In genomic region chr8:88199700-88200601, GRCm38 (mm10) we compare ENCODE assay signal across 8 mouse cellular contexts. TPM values are rescaled to one million over a fixed set of nuclear protein-coding genes. Genes with fewer than 3 reads are reported as not detected.
DNase-seq lines count a peak whose midpoint lies in the region; ATAC-seq and TF ChIP-seq lines count a peak whose summit lies in the region.

No protein-coding gene starts in this region.

- no peak for TF ChIP-seq POLR2A in liver, adult 2 months (IDR thresholded peaks at IDR 0.05; ENCODE audit: extremely low read depth, insufficient read depth, low read length)

- H3K27ac ChIP-seq in embryonic facial prominence, embryonic 10.5 days (replicated peaks), result peak overlapping the region; percentile 98
- H3K27ac ChIP-seq in liver, adult 2 months (replicated peaks; ENCODE audit: insufficient read depth, low read depth, low read length), result peak overlapping the region; percentile 80
- H3K27ac ChIP-seq in midbrain, embryonic 16.5 days (ENCODE audit: low read length), result peak overlapping the region; percentile 96

- peak overlapping the region; percentile 73 for H3K4me2 ChIP-seq in midbrain, embryonic 16.5 days (ENCODE audit: low read length)

- 0 out of 2 replicates have a peak, but pooled peaks have one; percentile 1 for TF ChIP-seq CTCF in liver, adult 2 months (IDR thresholded peaks at IDR 0.05; ENCODE audit: low read depth, low read length)

- H3K27me3 ChIP-seq in embryonic facial prominence, embryonic 10.5 days (replicated peaks; ENCODE audit: low read depth, poor library complexity, severe bottlenecking), result no peaks in the 10 kb centered on the region
- H3K27me3 ChIP-seq in liver, adult 2 months (ENCODE audit: control insufficient read depth, insufficient read depth, low read length), result no peaks in the 10 kb centered on the region
- no peaks in the 10 kb centered on the region for H3K27me3 ChIP-seq in midbrain, embryonic 16.5 days (ENCODE audit: control insufficient read depth, insufficient read depth, low read depth, low read length)

- H3K4me3 ChIP-seq in embryonic facial prominence, embryonic 10.5 days, result peak overlapping the region; percentile 96
- peak overlapping the region; percentile 94 for H3K4me3 ChIP-seq in liver, adult 2 months (ENCODE audit: insufficient read depth, low read depth, low read length)
- peak overlapping the region; percentile 95 for H3K4me3 ChIP-seq in midbrain, embryonic 16.5 days (ENCODE audit: low read depth, low read length)

- DNase-seq in urinary bladder, adult 18-20 months (ENCODE audit: low spot score in 2 of 2), result peak; percentile 16 to 64
- no peak for DNase-seq in urinary bladder, postnatal 10 days (ENCODE audit: low spot score)
- peak; percentile 67 for DNase-seq in embryonic facial prominence, embryonic 10.5 days (ENCODE audit: low spot score)
- DNase-seq in heart, adult 18-20 months, result peak; percentile 36 to 56
- DNase-seq in kidney, adult 11 months, result peak; percentile 40
- no peak for DNase-seq in liver, adult 2 months (ENCODE audit: extremely low read depth, low read depth, low spot score)
- DNase-seq in spleen, postnatal 10 days (ENCODE audit: low spot score in 2 of 2), result peak; percentile 61 to 71

- no peaks in the 10 kb centered on the region for H3K9me3 ChIP-seq in embryonic facial prominence, embryonic 10.5 days
- no peaks in the 10 kb centered on the region for H3K9me3 ChIP-seq in midbrain, embryonic 16.5 days (replicated peaks; ENCODE audit: control insufficient read depth, low read length, poor library complexity, severe bottlenecking)

- H3K4me1 ChIP-seq in embryonic facial prominence, embryonic 10.5 days, result peaks cover 50% of the 10 kb centered on the region
- H3K4me1 ChIP-seq in liver, adult 2 months (ENCODE audit: control insufficient read depth, insufficient read depth, low read length), result peaks cover 23% of the 10 kb centered on the region
- peaks cover 40% of the 10 kb centered on the region for H3K4me1 ChIP-seq in midbrain, embryonic 16.5 days (ENCODE audit: control insufficient read depth, insufficient read depth, low read length)

- ATAC-seq in midbrain, embryonic 16.5 days, result peak; percentile 64

- peaks cover 37% of the 10 kb centered on the region for H3K79me2 ChIP-seq in liver, adult 2 months (ENCODE audit: control insufficient read depth, insufficient read depth, low read length)

- H3K9ac ChIP-seq in liver, adult 2 months (ENCODE audit: low read depth, low read length), result peak overlapping the region; percentile 94
- peak overlapping the region; percentile 86 for H3K9ac ChIP-seq in midbrain, embryonic 16.5 days (ENCODE audit: low read depth, low read length)

- peaks cover 30% of the 10 kb centered on the region for H3K36me3 ChIP-seq in embryonic facial prominence, embryonic 10.5 days (replicated peaks)
- H3K36me3 ChIP-seq in liver, adult 2 months (ENCODE audit: control insufficient read depth, insufficient read depth, low read length), result peaks cover 2% of the 10 kb centered on the region; the same call in 1 of the 2 replicates
- no peaks in the 10 kb centered on the region for H3K36me3 ChIP-seq in midbrain, embryonic 16.5 days (ENCODE audit: control insufficient read depth, insufficient read depth, low read length)

- 2% methylated on average over 117 of the region's 117 CpGs for WGBS in embryonic facial prominence, embryonic 10.5 days
- whole genome bisulfite sequencing in liver, adult 2 months, result 2% methylated on average over 115 of the region's 117 CpGs
- WGBS in midbrain, embryonic 16.5 days, result under 1% methylated on average over 78 of the region's 117 CpGs

RNA-seq across cellular contexts. Expression of gene Tent4b, which starts 0.9 kb away (rescaled TPM):
- 9.9 and 11.6 TPM in 2 replicates for polyA plus RNA-seq in embryonic facial prominence, embryonic 10.5 days (2016; fragmentation: Nextera tagmentation; extraction: Ambion mirVana)
- total RNA-seq in heart, adult 18-20 months (2021), result 10 to 100 TPM; 17.6 to 19.3 TPM
- total RNA-seq in liver, adult 2 months (2014; rRNA removed), result 22.4 and 23.7 TPM in 2 replicates
- polyA plus RNA-seq in liver, adult 2 months (2012; rRNA removed), result 17.3 and 18.0 TPM in 2 replicates
- polyA plus RNA-seq in midbrain, embryonic 16.5 days (2015; fragmentation: Nextera tagmentation; extraction: Ambion mirVana), result 9.7 and 11.0 TPM in 2 replicates

Comparison
In these comparisons a context has a peak if more than half of its experiments do, and no peak if none do; other contexts are left out.
1. DNase-seq: peak in urinary bladder, adult 18-20 months (2 of 2), embryonic facial prominence, embryonic 10.5 days (single experiment), heart, adult 18-20 months (2 of 2), kidney, adult 11 months (single experiment) and spleen, postnatal 10 days (2 of 2); none in urinary bladder, postnatal 10 days (single experiment) and liver, adult 2 months (single experiment).
2. Peak in every context shown above with its lines, with median percentiles within 50 percentile points of each other: H3K27ac ChIP-seq and H3K4me3 ChIP-seq.